Mouse (Mus musculus): ENCODE results near the gene Zfp362.

DNA sequence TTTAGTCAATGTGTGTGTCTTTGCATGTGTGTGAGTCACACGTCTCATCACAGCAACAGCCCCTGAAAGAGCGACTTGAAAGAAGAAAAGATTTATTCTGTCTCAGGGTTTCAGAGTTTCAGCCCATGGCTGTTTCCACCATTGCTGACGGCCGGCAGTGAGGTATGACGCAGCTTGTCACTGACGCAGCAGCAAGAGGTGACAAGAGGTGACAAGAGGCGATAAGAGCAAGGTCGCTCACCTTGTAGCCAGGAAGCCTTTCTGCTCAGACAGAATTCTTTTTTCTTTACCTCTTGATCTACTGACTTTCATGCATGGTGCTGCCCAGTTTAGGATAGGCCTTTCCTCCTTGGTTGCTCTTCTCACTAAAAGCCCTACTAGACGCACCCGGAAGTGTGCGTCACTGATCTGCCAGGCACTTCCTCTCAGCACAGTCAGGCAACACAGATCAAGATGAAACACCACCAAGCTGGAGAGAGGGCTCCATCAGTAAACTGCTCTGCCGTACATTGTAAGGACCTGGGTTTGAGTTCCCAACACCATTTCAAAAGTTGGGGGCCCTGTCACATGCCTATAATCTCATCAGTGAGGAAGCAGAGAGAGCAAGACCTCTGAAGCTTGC, 46.5 kb upstream of the Zfp362 start:
- no peak for TF ChIP-seq CTCF (IDR thresholded peaks at IDR 0.05)
- no peak for TF ChIP-seq POLR2A (IDR thresholded peaks at IDR 0.05; ENCODE audit: insufficient read depth, low read depth, low read length)
